Mouse (Mus musculus) embryonic facial prominence, embryonic 13.5 days (tissue): ENCODE measurements around the gene Dll3. TPM values are rescaled to one million over a fixed set of nuclear protein-coding genes. Genes with fewer than 3 reads are reported as not detected.
"Not testable (repeated sequence)": the region's sequence is repeated elsewhere in the genome, so short reads cannot be mapped to it uniquely, and the experiment has no call there.

Source experiments
- ATAC-seq: fragments of 200-750 bp; cut with Nextera tagmentation; 2 replicates; pipeline ENCODE4 v1.8.0; 2017; ENCODE audit warnings: low read depth; ENCODE audit not compliant: insufficient number of reproducible peaks, insufficient read depth, low FRiP score, low TSS enrichment
- H3K27ac ChIP-seq: fragments of 300-500 bp; sonication (generic); 2 replicates; pipeline ENCODE4 v1.5.1; 2015; ENCODE audit warnings: moderate library complexity, mild to moderate bottlenecking, inconsistent platforms
- H3K27me3 ChIP-seq: fragments of 300-500 bp; sonication (generic); 2 replicates; pipeline ENCODE4 v1.6.1; 2015; ENCODE audit warnings: mild to moderate bottlenecking, inconsistent platforms
- H3K36me3 ChIP-seq: fragments of 300-500 bp; sonication (generic); 2 replicates; pipeline ENCODE4 v1.6.1; 2015; ENCODE audit warnings: mild to moderate bottlenecking, inconsistent platforms
- H3K4me1 ChIP-seq: fragments of 300-500 bp; sonication (generic); 2 replicates; pipeline ENCODE4 v1.6.1; 2015; ENCODE audit warnings: inconsistent platforms
- H3K4me2 ChIP-seq: fragments of 300-500 bp; sonication (generic); 2 replicates; pipeline ENCODE4 v1.6.1; 2015; ENCODE audit warnings: moderate library complexity, mild to moderate bottlenecking, inconsistent platforms
- H3K4me3 ChIP-seq: fragments of 300-500 bp; sonication (generic); 2 replicates; pipeline ENCODE4 v1.5.1; 2015; ENCODE audit warnings: mild to moderate bottlenecking, inconsistent platforms
- H3K9ac ChIP-seq: fragments of 300-500 bp; sonication (generic); 2 replicates; pipeline ENCODE4 v1.6.1; 2015; ENCODE audit warnings: mild to moderate bottlenecking, inconsistent platforms
- H3K9me3 ChIP-seq: fragments of 300-500 bp; sonication (generic); 2 replicates; pipeline ENCODE4 v1.6.1; 2016; ENCODE audit warnings: inconsistent platforms
- WGBS: fragments of 180-500 bp; shearing (Covaris S2); methylation state at CpG from one replicate; pipeline ENCODE4 v1.1.7; 2015; ENCODE audit warnings: mixed read lengths; 5-methylcytosine and 5-hydroxymethylcytosine counted together
- polyA plus RNA-seq: library from polyadenylated mRNA; unstranded; fragments of >200 nt; fragmentation: Nextera tagmentation; extraction: Ambion mirVana; gene quantifications from 2 replicates; pipeline ENCODE4 v1.2.1, GENCODE M21; 2015

Dll3 gene
- polyA plus RNA-seq, 1 experiment from 2014 or later, result 1.0 TPM

DNA sequence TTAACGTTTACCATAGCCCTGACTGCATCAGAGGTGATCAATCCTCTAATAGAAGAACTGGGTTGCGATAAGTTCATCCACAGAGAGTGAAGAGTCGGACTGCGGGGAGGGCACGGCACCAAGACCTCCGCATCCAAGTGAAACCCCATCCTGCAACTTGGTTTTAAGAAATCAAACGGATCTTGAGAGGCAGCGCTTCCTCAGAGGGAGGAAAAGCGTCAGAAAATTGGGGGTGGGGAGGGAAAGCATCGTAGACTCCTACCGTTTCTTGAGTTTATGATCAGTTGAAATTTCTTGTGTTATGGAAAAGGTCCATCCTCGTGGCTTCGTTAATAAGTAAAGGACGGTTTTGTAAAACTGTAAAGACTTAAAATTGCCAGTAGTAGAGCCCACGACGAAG lies 33.5 kb downstream of the Dll3 start:
- no peak for ATAC-seq
- peaks cover 5% of the 10 kb centered on the region for H3K4me1 ChIP-seq
- peak overlapping the region; percentile 91 for H3K27ac ChIP-seq
- H3K27me3 ChIP-seq, result no peaks in the 10 kb centered on the region
- no peaks in the 10 kb centered on the region for H3K9me3 ChIP-seq
- 29% methylated on average over 16 of the region's 16 CpGs for WGBS
- H3K4me3 ChIP-seq, result peak overlapping the region; percentile 97
- peaks cover 36% of the 10 kb centered on the region for H3K36me3 ChIP-seq
- H3K9ac ChIP-seq, result peak overlapping the region; percentile 99
- H3K4me2 ChIP-seq, result peak overlapping the region; percentile 71

GRCm38 (mm10) chr7:28268042-28268531 lies 34.0 kb downstream of the Dll3 start:
- H3K9ac ChIP-seq, result peak overlapping the region; percentile 99
- peak; percentile 70; the same call in 1 of the 2 replicates for ATAC-seq
- H3K4me2 ChIP-seq, result peak overlapping the region; percentile 71
- peak overlapping the region; percentile 91 for H3K27ac ChIP-seq
- WGBS, result under 1% methylated on average over 19 of the region's 62 CpGs
- peaks cover 5% of the 10 kb centered on the region for H3K4me1 ChIP-seq
- H3K27me3 ChIP-seq, result no peaks in the 10 kb centered on the region
- H3K36me3 ChIP-seq, result peaks cover 31% of the 10 kb centered on the region
- peak overlapping the region; percentile 97 for H3K4me3 ChIP-seq
- H3K9me3 ChIP-seq, result no peaks in the 10 kb centered on the region

- Histone ChIP-seq H3K27ac (peak within 1 kb of the TSS; percentile 91), H3K9me3 (no peaks in the 10 kb centered on the region), H3K9ac (peak within 1 kb of the TSS; percentile 99), H3K4me2 (peak within 1 kb of the TSS; percentile 71), H3K27me3 (no peaks in the 10 kb centered on the region), H3K36me3 (peaks cover 24% of the 10 kb centered on the region), H3K4me1 (peaks cover 5% of the 10 kb centered on the region), H3K4me3 (peak within 1 kb of the TSS; percentile 97)
- ATAC-seq, result peak; percentile 90
- 6% methylated on average over 52 of the region's 57 CpGs for WGBS
Observed at GRCm38 (mm10) chr7:28267129-28268041, 34.7 kb downstream of the Dll3 start, which contains the start of gene Eid2. Eid2 (plus strand) TSS chr7:28267881.

DNA sequence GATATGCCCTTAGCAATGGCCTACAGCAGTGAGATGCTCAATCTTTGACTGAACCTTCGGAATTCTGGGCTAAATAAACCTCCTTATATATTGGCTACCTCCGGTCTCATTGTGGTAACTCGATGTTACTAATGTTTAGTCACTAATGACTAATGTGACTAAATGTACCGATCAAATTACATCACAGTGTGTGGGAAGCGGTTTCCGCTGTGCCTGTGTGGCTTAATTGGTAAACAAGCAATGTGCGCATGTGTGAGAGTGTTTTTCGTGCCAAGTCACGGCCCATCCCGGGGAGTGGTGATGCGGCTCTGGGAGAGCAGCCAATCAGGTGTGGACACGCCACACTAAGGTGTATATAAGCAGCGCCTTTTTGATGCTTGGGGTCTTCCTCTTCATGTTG lies 36.6 kb downstream of the Dll3 start:
- 88% methylated on average over 13 of the region's 13 CpGs for WGBS
- Histone ChIP-seq H3K36me3 (peaks cover 11% of the 10 kb centered on the region; the same call in 1 of the 2 replicates), H3K4me1 (peaks cover 5% of the 10 kb centered on the region), H3K9me3 (no peaks in the 10 kb centered on the region), H3K4me3 (no peak overlapping the region), H3K27me3 (no peaks in the 10 kb centered on the region), H3K27ac (no peak overlapping the region), H3K4me2 (no peak overlapping the region), H3K9ac (no peak overlapping the region)
- no peak for ATAC-seq

DNA sequence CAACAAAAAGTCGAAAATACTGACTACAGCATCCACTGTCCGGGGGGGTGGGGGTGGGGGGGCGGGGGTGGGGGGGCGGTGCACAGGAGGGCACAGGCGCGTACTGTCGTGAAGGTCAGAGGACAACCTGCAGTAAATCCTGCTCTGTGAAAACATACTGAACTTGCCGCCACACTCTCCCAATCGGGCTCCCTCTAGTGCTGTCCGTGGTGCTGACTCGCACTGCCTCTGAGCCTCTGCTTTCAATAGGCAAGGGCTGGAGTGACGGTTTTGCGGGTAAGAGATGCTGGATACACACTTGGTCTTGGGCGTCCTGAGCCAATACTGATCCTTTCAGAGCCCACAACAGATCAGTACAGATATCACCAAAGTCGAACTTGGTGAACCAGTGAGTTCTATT lies 38.3 kb downstream of the Dll3 start:
- no peak overlapping the region for H3K4me3 ChIP-seq
- H3K27ac ChIP-seq, result no peak overlapping the region
- no peaks in the 10 kb centered on the region for H3K27me3 ChIP-seq
- peaks cover 4% of the 10 kb centered on the region for H3K4me1 ChIP-seq
- no peak for ATAC-seq
- H3K36me3 ChIP-seq, result no peaks in the 10 kb centered on the region
- H3K9me3 ChIP-seq, result no peaks in the 10 kb centered on the region
- H3K4me2 ChIP-seq, result no peak overlapping the region
- H3K9ac ChIP-seq, result no peak overlapping the region
- WGBS, result 4% methylated on average over 15 of the region's 15 CpGs

GRCm38 (mm10) chr7:28262861-28263260 lies 39.2 kb downstream of the Dll3 start:
- H3K9me3 ChIP-seq, result no peaks in the 10 kb centered on the region
- no peak overlapping the region for H3K4me3 ChIP-seq
- no peaks in the 10 kb centered on the region for H3K27me3 ChIP-seq
- ATAC-seq, result no peak
- no peak overlapping the region for H3K9ac ChIP-seq
- no peaks in the 10 kb centered on the region for H3K4me1 ChIP-seq
- WGBS, result 45% methylated on average over 5 of the region's 5 CpGs
- H3K36me3 ChIP-seq, result no peaks in the 10 kb centered on the region
- no peak overlapping the region for H3K4me2 ChIP-seq
- no peak overlapping the region for H3K27ac ChIP-seq

DNA sequence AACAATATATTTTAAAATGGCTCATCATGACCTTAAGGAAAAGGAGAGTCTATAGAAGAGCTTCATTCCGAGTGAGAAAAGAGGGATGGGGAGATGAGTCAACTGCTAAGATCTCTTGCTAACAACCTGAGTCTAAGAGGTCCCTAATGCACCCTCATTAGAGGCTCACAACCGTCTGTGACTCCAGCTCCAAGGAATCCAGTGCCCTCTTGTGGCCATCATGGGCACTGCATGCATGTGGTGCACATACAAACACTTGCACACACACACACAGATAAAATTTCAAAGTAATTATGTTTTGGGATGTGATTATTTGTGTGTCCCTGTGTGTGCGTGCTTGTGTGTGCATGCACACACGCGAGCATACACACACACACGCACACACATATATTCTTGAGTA lies 46.6 kb downstream of the Dll3 start:
- Histone ChIP-seq H3K9ac (no peak overlapping the region), H3K4me3 (no peak overlapping the region), H3K9me3 (peaks cover 2% of the 10 kb centered on the region; the same call in 1 of the 2 replicates), H3K27me3 (no peaks in the 10 kb centered on the region), H3K4me1 (no peaks in the 10 kb centered on the region), H3K36me3 (no peaks in the 10 kb centered on the region), H3K27ac (no peak overlapping the region), H3K4me2 (no peak overlapping the region)
- WGBS, result 84% methylated on average over 6 of the region's 6 CpGs
- no peak for ATAC-seq

DNA sequence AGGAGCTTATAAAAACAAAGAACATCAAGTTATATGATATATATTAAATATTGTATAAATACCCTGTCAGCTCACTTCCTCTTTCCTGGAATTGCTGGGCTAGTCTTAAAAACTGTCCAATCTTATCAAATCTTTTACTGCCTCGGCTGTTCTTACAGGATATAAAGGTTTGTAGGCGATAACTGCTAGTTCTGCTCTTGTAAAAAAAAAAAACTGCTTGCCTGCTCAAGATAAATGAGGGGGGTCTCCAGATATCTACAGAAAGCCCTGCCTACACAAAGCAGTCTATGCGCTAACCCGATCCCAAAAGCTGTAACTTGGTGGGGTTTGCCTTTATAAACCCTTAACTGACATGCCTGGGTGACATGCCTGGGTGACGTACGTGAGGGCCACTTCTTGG lies 47.4 kb downstream of the Dll3 start:
- H3K4me3 ChIP-seq, result no peak overlapping the region
- no peak overlapping the region for H3K9ac ChIP-seq
- H3K27me3 ChIP-seq, result no peaks in the 10 kb centered on the region
- ATAC-seq, result no peak
- H3K9me3 ChIP-seq, result peaks cover 2% of the 10 kb centered on the region; the same call in 1 of the 2 replicates
- H3K4me1 ChIP-seq, result no peaks in the 10 kb centered on the region
- WGBS, result 92% methylated on average over 6 of the region's 6 CpGs
- no peak overlapping the region for H3K4me2 ChIP-seq
- H3K27ac ChIP-seq, result no peak overlapping the region
- no peaks in the 10 kb centered on the region for H3K36me3 ChIP-seq

GRCm38 (mm10) chr7:28251976-28252375 lies 50.1 kb downstream of the Dll3 start:
- Histone ChIP-seq H3K4me2 (no peak overlapping the region), H3K36me3 (no peaks in the 10 kb centered on the region), H3K9me3 (peaks cover 2% of the 10 kb centered on the region; the same call in 1 of the 2 replicates), H3K4me1 (no peaks in the 10 kb centered on the region), H3K9ac (no peak overlapping the region), H3K27ac (no peak overlapping the region), H3K4me3 (no peak overlapping the region), H3K27me3 (no peaks in the 10 kb centered on the region)
- no peak for ATAC-seq
- WGBS, result 90% methylated on average over 17 of the region's 17 CpGs

DNA sequence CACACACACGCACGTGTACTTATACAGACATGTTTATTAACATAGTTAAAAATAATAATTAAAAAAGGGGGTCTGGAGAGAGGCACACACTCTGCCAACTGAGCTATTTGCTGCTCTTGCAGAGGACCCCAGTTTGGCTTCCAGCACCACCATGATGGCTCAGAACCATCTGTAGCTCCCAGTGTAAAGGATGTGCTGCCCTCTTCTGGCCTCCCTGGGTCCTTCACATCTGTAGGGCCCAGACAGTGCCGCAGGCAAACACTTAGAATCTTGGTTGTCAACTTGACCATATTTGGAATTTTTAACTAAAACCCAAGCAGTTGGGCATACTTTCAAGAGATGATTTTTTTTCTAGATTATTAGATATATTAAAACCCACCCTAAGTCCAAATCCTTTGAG lies 53.1 kb downstream of the Dll3 start:
- no peaks in the 10 kb centered on the region for H3K9me3 ChIP-seq
- H3K27ac ChIP-seq, result no peak overlapping the region
- no peaks in the 10 kb centered on the region for H3K36me3 ChIP-seq
- H3K4me3 ChIP-seq, result no peak overlapping the region
- no peaks in the 10 kb centered on the region for H3K27me3 ChIP-seq
- 70% methylated on average over 3 of the region's 3 CpGs for WGBS
- ATAC-seq, result no peak
- no peaks in the 10 kb centered on the region for H3K4me1 ChIP-seq
- H3K9ac ChIP-seq, result no peak overlapping the region
- no peak overlapping the region for H3K4me2 ChIP-seq

- not testable (repeated sequence) for H3K27ac ChIP-seq, H3K4me2 ChIP-seq, H3K9ac ChIP-seq, ATAC-seq, H3K9me3 ChIP-seq, H3K4me3 ChIP-seq, H3K27me3 ChIP-seq, H3K36me3 ChIP-seq, H3K4me1 ChIP-seq
- WGBS, result 61% methylated on average over 2 of the region's 2 CpGs
Observed at GRCm38 (mm10) chr7:28243943-28244342, 58.1 kb downstream of the Dll3 start.
